Mouse (Mus musculus): ENCODE results near the gene Pde4b.

DNA sequence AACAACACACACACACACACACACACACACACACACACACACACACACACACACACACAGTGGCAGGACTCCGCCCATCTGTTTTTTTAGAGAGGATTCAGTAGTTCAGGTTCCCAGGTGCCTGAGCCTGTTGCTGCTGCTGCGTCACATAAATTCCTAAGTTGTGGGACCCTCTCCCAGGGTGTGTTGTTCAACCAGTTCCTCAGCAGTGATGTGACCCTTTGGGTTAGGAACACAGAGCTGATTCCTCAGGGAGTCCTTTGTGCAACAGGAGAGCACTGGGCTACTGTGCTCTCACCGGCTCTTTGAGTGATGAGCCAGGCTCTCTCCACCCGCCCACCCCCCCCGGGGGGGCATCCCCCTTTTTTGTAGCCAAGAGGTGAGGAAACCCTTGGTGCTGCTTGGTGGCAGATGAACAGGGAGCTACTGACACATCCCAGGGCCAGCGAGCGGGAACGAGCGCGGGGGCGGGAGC is at the start of gene Pde4b:
- TF ChIP-seq TCF12 (IDR thresholded peaks at IDR 0.05; ENCODE audit: insufficient read depth, poor library complexity, severe bottlenecking), result no peak
- no peak for TF ChIP-seq POLR2A (IDR thresholded peaks at IDR 0.05; ENCODE audit: insufficient read length, low read depth)
- no peak for TF ChIP-seq MAX (IDR thresholded peaks at IDR 0.05; ENCODE audit: low read depth)
- TF ChIP-seq POLR2AphosphoS2 (IDR thresholded peaks at IDR 0.05; ENCODE audit: insufficient read length, low read depth), result no peak
- TF ChIP-seq REST (IDR thresholded peaks at IDR 0.05; ENCODE audit: insufficient read depth, insufficient read length), result no peak
- TF ChIP-seq USF1 (IDR thresholded peaks at IDR 0.05; ENCODE audit: low read depth), result no peak
- no peak for TF ChIP-seq E2F4 (IDR thresholded peaks at IDR 0.05; ENCODE audit: insufficient read depth)
- no peak for TF ChIP-seq CEBPB (IDR thresholded peaks at IDR 0.05; ENCODE audit: insufficient read depth, poor library complexity, severe bottlenecking)
- TF ChIP-seq MYOG (IDR thresholded peaks at IDR 0.05; ENCODE audit: control insufficient read depth in 1 of 3, insufficient read depth in 1 of 3, insufficient read length in 2 of 3, low read depth in 2 of 3), result no peak
- no peak for TF ChIP-seq TCF3 (IDR thresholded peaks at IDR 0.05; ENCODE audit: insufficient read length, low read depth)
- TF ChIP-seq MYOD1 (IDR thresholded peaks at IDR 0.05; ENCODE audit: control insufficient read depth in 1 of 3, insufficient read length in 2 of 3, low read depth in 2 of 3), result no peak
- no peak for TF ChIP-seq SRF (IDR thresholded peaks at IDR 0.05; ENCODE audit: control insufficient read depth, insufficient read length, low read depth)

Measured in myocyte (in vitro differentiated cells).